Comparison of ENCODE assay signal across 10 mouse cellular contexts in genomic region chr5:30710486-30710885, GRCm38 (mm10). TPM values are rescaled to one million over a fixed set of nuclear protein-coding genes. Genes with fewer than 3 reads are reported as not detected.
DNase-seq lines count a peak whose midpoint lies in the region; ATAC-seq and TF ChIP-seq lines count a peak whose summit lies in the region.
"Had no signal": no experiment of that assay in that cellular context is flagged by ENCODE, and none has a peak within 500 bp of the region (broad histone marks: within the 10 kb centered on the region; RNA-seq: fewer than 3 reads in every experiment).

No protein-coding gene starts in this region.

- WGBS in intestine, embryonic 15.5 days, result 25% methylated on average over 8 of the region's 8 CpGs
- 27% methylated on average over 8 of the region's 8 CpGs for WGBS in intestine, embryonic 16.5 days
- WGBS in embryonic facial prominence, embryonic 10.5 days, result 35% methylated on average over 8 of the region's 8 CpGs
- WGBS in hindbrain, postnatal 0 days, result 16% methylated on average over 8 of the region's 8 CpGs
- 22% methylated on average over 8 of the region's 8 CpGs for WGBS in neural tube, embryonic 12.5 days
- WGBS in liver, postnatal 0 days (ENCODE audit: insufficient replicate concordance), result 26% methylated on average over 8 of the region's 8 CpGs

- no peak overlapping the region for H3K9ac ChIP-seq in intestine, embryonic 15.5 days
- no peak overlapping the region for H3K9ac ChIP-seq in intestine, embryonic 16.5 days (ENCODE audit: low read depth, low read length)
- H3K9ac ChIP-seq in hindbrain, postnatal 0 days (replicated peaks; ENCODE audit: low read length), result 0 out of 2 replicates have a peak overlapping the region, but pooled peaks have one; percentile 17
- H3K9ac ChIP-seq in neural tube, embryonic 12.5 days, result no peak overlapping the region
- H3K9ac ChIP-seq in liver, postnatal 0 days (replicated peaks), result no peak overlapping the region
- H3K9ac ChIP-seq: stomach, embryonic 15.5 days had no signal

- DNase-seq in embryonic facial prominence, embryonic 10.5 days (ENCODE audit: low spot score), result no peak
- no peak for DNase-seq in hindbrain, postnatal 0 days (ENCODE audit: low spot score)
- DNase-seq in urinary bladder, postnatal 4 days (ENCODE audit: low spot score in 2 of 2), result no peak
- DNase-seq in liver, postnatal 0 days, result no peak

- H3K36me3 ChIP-seq in intestine, embryonic 15.5 days, result no peaks in the 10 kb centered on the region
- no peaks in the 10 kb centered on the region for H3K36me3 ChIP-seq in intestine, embryonic 16.5 days (ENCODE audit: control insufficient read depth, insufficient read depth, low read length)
- H3K36me3 ChIP-seq in embryonic facial prominence, embryonic 10.5 days (replicated peaks), result no peaks in the 10 kb centered on the region
- no peaks in the 10 kb centered on the region for H3K36me3 ChIP-seq in hindbrain, postnatal 0 days (ENCODE audit: insufficient read depth, low read length)
- no peaks in the 10 kb centered on the region for H3K36me3 ChIP-seq in neural tube, embryonic 12.5 days
- no peaks in the 10 kb centered on the region for H3K36me3 ChIP-seq in liver, postnatal 0 days (replicated peaks; ENCODE audit: insufficient read depth, low read length)
- H3K36me3 ChIP-seq: stomach, embryonic 15.5 days had no signal

- TF ChIP-seq EP300 in liver, postnatal 0 days (IDR thresholded peaks at IDR 0.05; ENCODE audit: low read depth), result no peak

- no peak for ATAC-seq in intestine, embryonic 15.5 days
- ATAC-seq in intestine, embryonic 16.5 days, result no peak
- ATAC-seq in hindbrain, postnatal 0 days, result no peak
- ATAC-seq in neural tube, embryonic 12.5 days (ENCODE audit: low FRiP score, low read depth), result no peak
- no peak for ATAC-seq in erythroid progenitor cell, adult 5-6 weeks (replicated peaks; ENCODE audit: low FRiP score, poor library complexity, severe bottlenecking)
- no peak for ATAC-seq in liver, postnatal 0 days

- no peaks in the 10 kb centered on the region for H3K9me3 ChIP-seq in intestine, embryonic 15.5 days
- H3K9me3 ChIP-seq in intestine, embryonic 16.5 days (ENCODE audit: control insufficient read depth, low read length), result no peaks in the 10 kb centered on the region
- no peaks in the 10 kb centered on the region for H3K9me3 ChIP-seq in embryonic facial prominence, embryonic 10.5 days
- H3K9me3 ChIP-seq in hindbrain, postnatal 0 days (ENCODE audit: low read length), result no peaks in the 10 kb centered on the region
- no peaks in the 10 kb centered on the region for H3K9me3 ChIP-seq in neural tube, embryonic 12.5 days
- H3K9me3 ChIP-seq in liver, postnatal 0 days (ENCODE audit: low read length), result no peaks in the 10 kb centered on the region
- H3K9me3 ChIP-seq: stomach, embryonic 15.5 days had no signal

- H3K27me3 ChIP-seq in intestine, embryonic 15.5 days (replicated peaks), result peaks cover 48% of the 10 kb centered on the region
- H3K27me3 ChIP-seq in intestine, embryonic 16.5 days (replicated peaks; ENCODE audit: control insufficient read depth, insufficient read depth, low read length), result peaks cover 34% of the 10 kb centered on the region
- H3K27me3 ChIP-seq in embryonic facial prominence, embryonic 10.5 days (replicated peaks; ENCODE audit: low read depth, poor library complexity, severe bottlenecking), result peaks cover 92% of the 10 kb centered on the region
- H3K27me3 ChIP-seq in hindbrain, postnatal 0 days (ENCODE audit: insufficient read depth, low read length), result no peaks in the 10 kb centered on the region
- no peaks in the 10 kb centered on the region for H3K27me3 ChIP-seq in neural tube, embryonic 12.5 days (replicated peaks)
- peaks cover 57% of the 10 kb centered on the region for H3K27me3 ChIP-seq in liver, postnatal 0 days (ENCODE audit: insufficient read depth, low read length)

- peaks cover 28% of the 10 kb centered on the region for H3K4me1 ChIP-seq in intestine, embryonic 15.5 days (replicated peaks)
- peaks cover 18% of the 10 kb centered on the region for H3K4me1 ChIP-seq in intestine, embryonic 16.5 days (ENCODE audit: control insufficient read depth, insufficient read depth, low read length)
- peaks cover 42% of the 10 kb centered on the region for H3K4me1 ChIP-seq in embryonic facial prominence, embryonic 10.5 days
- H3K4me1 ChIP-seq in hindbrain, postnatal 0 days (ENCODE audit: insufficient read depth, low read length), result no peaks in the 10 kb centered on the region
- peaks cover 15% of the 10 kb centered on the region for H3K4me1 ChIP-seq in neural tube, embryonic 12.5 days
- peaks cover 20% of the 10 kb centered on the region for H3K4me1 ChIP-seq in liver, postnatal 0 days (ENCODE audit: insufficient read depth)

- no peak overlapping the region for H3K4me3 ChIP-seq in intestine, embryonic 15.5 days (replicated peaks)
- no peak overlapping the region for H3K4me3 ChIP-seq in intestine, embryonic 16.5 days (ENCODE audit: low read length)
- peak overlapping the region; percentile 66 for H3K4me3 ChIP-seq in embryonic facial prominence, embryonic 10.5 days
- H3K4me3 ChIP-seq in hindbrain, postnatal 0 days (ENCODE audit: low read length), result peak overlapping the region; percentile 56
- peak overlapping the region; percentile 76 for H3K4me3 ChIP-seq in neural tube, embryonic 12.5 days
- H3K4me3 ChIP-seq in liver, postnatal 0 days (ENCODE audit: low read depth, low read length), result no peak overlapping the region

- H3K4me2 ChIP-seq in intestine, embryonic 15.5 days (replicated peaks), result peak overlapping the region; percentile 96; the same call in 1 of the 2 replicates
- H3K4me2 ChIP-seq in intestine, embryonic 16.5 days (ENCODE audit: low read depth, low read length), result no peak overlapping the region
- peak overlapping the region; percentile 70 for H3K4me2 ChIP-seq in hindbrain, postnatal 0 days (ENCODE audit: low read depth, low read length)
- peak overlapping the region; percentile 70 for H3K4me2 ChIP-seq in neural tube, embryonic 12.5 days (replicated peaks)
- H3K4me2 ChIP-seq in liver, postnatal 0 days (ENCODE audit: low read depth, low read length), result no peak overlapping the region

- H3K27ac ChIP-seq in intestine, embryonic 15.5 days, result no peak overlapping the region
- no peak overlapping the region for H3K27ac ChIP-seq in intestine, embryonic 16.5 days (ENCODE audit: low read length)
- H3K27ac ChIP-seq in embryonic facial prominence, embryonic 10.5 days (replicated peaks), result no peak overlapping the region
- H3K27ac ChIP-seq in hindbrain, postnatal 0 days, result 0 out of 2 replicates have a peak overlapping the region, but pooled peaks have one; percentile 92
- H3K27ac ChIP-seq in neural tube, embryonic 12.5 days, result no peak overlapping the region
- H3K27ac ChIP-seq in liver, postnatal 0 days (ENCODE audit: low read depth), result no peak overlapping the region
- H3K27ac ChIP-seq: stomach, embryonic 15.5 days had no signal

- no peak for TF ChIP-seq CTCF in hindbrain, postnatal 0 days (IDR thresholded peaks at IDR 0.05; ENCODE audit: low read depth)
- no peak for TF ChIP-seq CTCF in liver, postnatal 0 days (IDR thresholded peaks at IDR 0.05; ENCODE audit: low read depth)

RNA-seq across cellular contexts. Expression of gene Dpysl5, which starts 0.9 kb away (rescaled TPM):
- 6.6 and 7.1 TPM in 2 replicates for polyA plus RNA-seq in intestine, embryonic 15.5 days (2015; fragmentation: Nextera tagmentation; extraction: Ambion mirVana)
- polyA plus RNA-seq in intestine, embryonic 16.5 days (2015; fragmentation: Nextera tagmentation; extraction: Ambion mirVana), result 5.7 and 6.1 TPM in 2 replicates
- 32.8 and 39.6 TPM in 2 replicates for polyA plus RNA-seq in embryonic facial prominence, embryonic 10.5 days (2016; fragmentation: Nextera tagmentation; extraction: Ambion mirVana)
- 261 and 286 TPM in 2 replicates for total RNA-seq in hindbrain, postnatal 0 days (2014; rRNA removed)
- polyA plus RNA-seq in hindbrain, postnatal 0 days (2015; fragmentation: Nextera tagmentation; extraction: Ambion mirVana), result 120 and 148 TPM in 2 replicates
- 138 and 150 TPM in 2 replicates for polyA plus RNA-seq in neural tube, embryonic 12.5 days (2016; fragmentation: Nextera tagmentation; extraction: Ambion mirVana)
- 0.36 TPM in 1 of 2 replicates, not detected in the other for total RNA-seq in erythroid progenitor cell, adult 5-6 weeks (2015; ENCODE audit: low replicate concordance)
- total RNA-seq in erythroid progenitor cell, adult 5-6 weeks (2017; ENCODE audit: low replicate concordance), result not detected in 2 replicates
- polyA plus RNA-seq in liver, postnatal 0 days (2015; fragmentation: Nextera tagmentation; extraction: Ambion mirVana), result 0.05 TPM in 1 of 2 replicates, not detected in the other
- total RNA-seq: common myeloid progenitor, adult 5-6 weeks had no signal

RNA-seq across cellular contexts. Expression of gene Cenpa, which starts 43.9 kb away (rescaled TPM):
- 216 and 224 TPM in 2 replicates for polyA plus RNA-seq in intestine, embryonic 15.5 days (2015; fragmentation: Nextera tagmentation; extraction: Ambion mirVana)
- polyA plus RNA-seq in intestine, embryonic 16.5 days (2015; fragmentation: Nextera tagmentation; extraction: Ambion mirVana), result 166 and 186 TPM in 2 replicates
- polyA plus RNA-seq in embryonic facial prominence, embryonic 10.5 days (2016; fragmentation: Nextera tagmentation; extraction: Ambion mirVana), result 458 and 467 TPM in 2 replicates
- 27.8 and 28.1 TPM in 2 replicates for total RNA-seq in hindbrain, postnatal 0 days (2014; rRNA removed)
- 53.4 and 63.2 TPM in 2 replicates for polyA plus RNA-seq in hindbrain, postnatal 0 days (2015; fragmentation: Nextera tagmentation; extraction: Ambion mirVana)
- 210 and 233 TPM in 2 replicates for polyA plus RNA-seq in neural tube, embryonic 12.5 days (2016; fragmentation: Nextera tagmentation; extraction: Ambion mirVana)
- total RNA-seq in erythroid progenitor cell, adult 5-6 weeks (2015; ENCODE audit: low replicate concordance), result 501 and 540 TPM in 2 replicates
- total RNA-seq in erythroid progenitor cell, adult 5-6 weeks (2017; ENCODE audit: low replicate concordance), result 370 and 444 TPM in 2 replicates
- polyA plus RNA-seq in liver, postnatal 0 days (2015; fragmentation: Nextera tagmentation; extraction: Ambion mirVana), result 135 and 145 TPM in 2 replicates

Comparison
In these comparisons a context has a peak if more than half of its experiments do, and no peak if none do; other contexts are left out.
1. H3K4me2 ChIP-seq: peak in intestine, embryonic 15.5 days (single experiment), hindbrain, postnatal 0 days (single experiment) and neural tube, embryonic 12.5 days (single experiment); none in intestine, embryonic 16.5 days (single experiment) and liver, postnatal 0 days (single experiment).
2. H3K4me3 ChIP-seq: peak in embryonic facial prominence, embryonic 10.5 days (single experiment), hindbrain, postnatal 0 days (single experiment) and neural tube, embryonic 12.5 days (single experiment); none in intestine, embryonic 15.5 days (single experiment), intestine, embryonic 16.5 days (single experiment) and liver, postnatal 0 days (single experiment).